Mouse (Mus musculus) kidney, adult 2 months (tissue): ENCODE data around the gene Lyrm7. TPM values are rescaled to one million over a fixed set of nuclear protein-coding genes. Genes with fewer than 3 reads are reported as not detected.

Experiments
- DNase-seq: peaks from one replicate; pipeline ENCODE4 v3.0.0; 2021
- H3K27ac ChIP-seq: fragments of 200-500 bp; 2 replicates; pipeline ENCODE4 v1.5.1; 2012; ENCODE audit warnings: low read depth, low read length, control low read depth, inconsistent platforms; ENCODE audit not compliant: insufficient read depth
- H3K27me3 ChIP-seq: fragments of 200-500 bp; replicated peaks from 2 replicates; pipeline ENCODE4 v1.6.1; 2012; ENCODE audit warnings: mild to moderate bottlenecking, moderate library complexity, low read length, inconsistent platforms; ENCODE audit not compliant: control insufficient read depth, insufficient read depth
- H3K36me3 ChIP-seq: fragments of 200-500 bp; 2 replicates; pipeline ENCODE4 v1.6.1; 2012; ENCODE audit warnings: mild to moderate bottlenecking, moderate library complexity, low read length, inconsistent platforms; ENCODE audit not compliant: control insufficient read depth, insufficient read depth
- H3K4me1 ChIP-seq: fragments of 200-500 bp; 2 replicates; pipeline ENCODE4 v1.6.1; 2011; ENCODE audit warnings: low read length; ENCODE audit not compliant: control insufficient read depth, insufficient read depth
- H3K4me3 ChIP-seq: fragments of 200-500 bp; 2 replicates; pipeline ENCODE4 v1.5.1; 2011; ENCODE audit warnings: mild to moderate bottlenecking, low read depth, low read length, control low read depth; ENCODE audit not compliant: insufficient read depth
- CTCF ChIP-seq: fragments of 200-500 bp; conservative IDR thresholded peaks from 2 replicates; pipeline ENCODE4 v1.5.1; 2011; ENCODE audit warnings: low read depth, mild to moderate bottlenecking, control low read depth, low read length, moderate library complexity, mixed read lengths; ENCODE audit not compliant: insufficient read depth, insufficient read length
- POLR2A ChIP-seq: fragments of 200-500 bp; IDR thresholded peaks from one replicate; pipeline ENCODE4 v1.6.1; 2011; ENCODE audit warnings: low read depth, low read length, control low read depth
- WGBS: fragments of 180-500 bp; shearing (Covaris S2); methylation state at CpG from one replicate; pipeline ENCODE4 v1.1.7; 2018; 5-methylcytosine and 5-hydroxymethylcytosine counted together
- polyA plus RNA-seq: library from polyadenylated mRNA; depleted of rRNA; stranded (reverse); fragments of >200 nt; gene quantifications from 2 replicates; pipeline ENCODE4 v1.2.3, GENCODE M21; 2012

The Lyrm7 gene
- polyA plus RNA-seq, 1 experiment: 3.9 TPM

GRCm38 (mm10) chr11:54786858-54787487 is 73.7 kb downstream of the Lyrm7 start:
- under 1% methylated on average over 54 of the region's 54 CpGs for WGBS
- Histone ChIP-seq H3K4me3 (peak overlapping the region; percentile 72), H3K27me3 (no peaks in the 10 kb centered on the region), H3K36me3 (no peaks in the 10 kb centered on the region), H3K4me1 (no peaks in the 10 kb centered on the region; the same call in 1 of the 2 replicates), H3K27ac (peak overlapping the region; percentile 63)
- DNase-seq: peak; percentile 66
- no peak for TF ChIP-seq CTCF
- no peak for TF ChIP-seq POLR2A

- Histone ChIP-seq H3K27me3 (no peaks in the 10 kb centered on the region), H3K4me1 (no peaks in the 10 kb centered on the region; the same call in 1 of the 2 replicates), H3K27ac (no peak overlapping the region), H3K4me3 (no peak overlapping the region), H3K36me3 (no peaks in the 10 kb centered on the region)
- DNase-seq: no peak
- no peak for TF ChIP-seq POLR2A
- no peak for TF ChIP-seq CTCF
- WGBS: 87% methylated on average over 3 of the region's 3 CpGs
These were observed 75.2 kb downstream of the Lyrm7 start for GRCm38 (mm10) chr11:54785566-54785965.

- WGBS: 89% methylated on average over 3 of the region's 3 CpGs
- Histone ChIP-seq H3K27ac (no peak overlapping the region), H3K36me3 (no peaks in the 10 kb centered on the region)
These were observed 76.3 kb downstream of the Lyrm7 start for GRCm38 (mm10) chr11:54784436-54784835.

GRCm38 (mm10) chr11:54782253-54782652 is 78.5 kb downstream of the Lyrm7 start:
- Histone ChIP-seq H3K36me3 (no peaks in the 10 kb centered on the region), H3K4me3 (no peak overlapping the region), H3K27me3 (no peaks in the 10 kb centered on the region), H3K4me1 (no peaks in the 10 kb centered on the region; the same call in 1 of the 2 replicates), H3K27ac (no peak overlapping the region)
- no peak for TF ChIP-seq POLR2A
- no peak for TF ChIP-seq CTCF
- DNase-seq: no peak
- WGBS: 77% methylated on average over 6 of the region's 6 CpGs

More at GRCm38 (mm10) chr11:54784436-54784835, 76.3 kb downstream of the Lyrm7 start:
- DNase-seq: no peak
- TF ChIP-seq POLR2A: no peak
- no peak for TF ChIP-seq CTCF
- Histone ChIP-seq H3K27me3 (no peaks in the 10 kb centered on the region), H3K4me1 (no peaks in the 10 kb centered on the region; the same call in 1 of the 2 replicates), H3K4me3 (no peak overlapping the region)

GRCm38 (mm10) chr11:54779946-54780345 is 80.8 kb downstream of the Lyrm7 start:
- DNase-seq: no peak
- Histone ChIP-seq H3K27ac (no peak overlapping the region), H3K4me3 (no peak overlapping the region), H3K36me3 (no peaks in the 10 kb centered on the region), H3K4me1 (0 out of 2 replicates have a peak, but pooled peaks cover 3% of the 10 kb centered on the region), H3K27me3 (no peaks in the 10 kb centered on the region)
- TF ChIP-seq CTCF (no peak), POLR2A (no peak)
- WGBS: 87% methylated on average over 1 of the region's 1 CpGs

GRCm38 (mm10) chr11:54778131-54778844 is 82.4 kb downstream of the Lyrm7 start:
- Histone ChIP-seq H3K4me1 (0 out of 2 replicates have a peak, but pooled peaks cover 3% of the 10 kb centered on the region), H3K4me3 (no peak overlapping the region), H3K27me3 (no peaks in the 10 kb centered on the region), H3K27ac (no peak overlapping the region), H3K36me3 (no peaks in the 10 kb centered on the region)
- DNase-seq: peak; percentile 40
- TF ChIP-seq CTCF (no peak), POLR2A (no peak)
- WGBS: 25% methylated on average over 1 of the region's 1 CpGs
